Mouse (Mus musculus) testis, adult 2 months (tissue): ENCODE results near the gene Rpl3. TPM values are rescaled to one million over a fixed set of nuclear protein-coding genes. Genes with fewer than 3 reads are reported as not detected.

Source experiments
- H3K27ac ChIP-seq: fragments of 200-500 bp; 2 replicates; pipeline ENCODE4 v1.5.1; 2012; ENCODE audit warnings: low read depth, low read length; ENCODE audit not compliant: control insufficient read depth, insufficient read depth
- H3K27me3 ChIP-seq: fragments of 200-500 bp; 2 replicates; pipeline ENCODE4 v1.6.1; 2012; ENCODE audit warnings: mild to moderate bottlenecking, low read length, moderate library complexity; ENCODE audit not compliant: control insufficient read depth, insufficient read depth
- H3K36me3 ChIP-seq: fragments of 200-500 bp; 2 replicates; pipeline ENCODE4 v1.6.1; 2012; ENCODE audit warnings: mild to moderate bottlenecking, low read length; ENCODE audit not compliant: control insufficient read depth, insufficient read depth
- H3K4me1 ChIP-seq: fragments of 200-500 bp; 2 replicates; pipeline ENCODE4 v1.6.1; 2012; ENCODE audit warnings: low read length; ENCODE audit not compliant: control insufficient read depth, insufficient read depth
- H3K4me3 ChIP-seq: fragments of 200-500 bp; 2 replicates; pipeline ENCODE4 v1.5.1; 2012; ENCODE audit warnings: low read depth, mild to moderate bottlenecking, low read length, moderate library complexity, mixed read lengths; ENCODE audit not compliant: control insufficient read depth
- CTCF ChIP-seq: fragments of 200-500 bp; IDR thresholded peaks from 2 replicates; pipeline ENCODE4 v1.5.1; 2012; ENCODE audit warnings: low read depth, mild to moderate bottlenecking, inconsistent platforms, low read length, moderate library complexity; ENCODE audit not compliant: control insufficient read depth, insufficient read depth, insufficient replicate concordance
- POLR2A ChIP-seq: fragments of 200-500 bp; IDR thresholded peaks from 2 replicates; pipeline ENCODE4 v1.6.1; 2012; ENCODE audit warnings: low read depth, mild to moderate bottlenecking, inconsistent platforms, low read length, moderate library complexity; ENCODE audit not compliant: control insufficient read depth
- polyA plus RNA-seq: library from polyadenylated mRNA; depleted of rRNA; stranded (reverse); fragments of >200 nt; gene quantifications from 2 replicates; pipeline ENCODE4 v1.2.3, GENCODE M21; 2012

Gene Rpl3
- polyA plus RNA-seq, 1 experiment: 122 TPM

DNA sequence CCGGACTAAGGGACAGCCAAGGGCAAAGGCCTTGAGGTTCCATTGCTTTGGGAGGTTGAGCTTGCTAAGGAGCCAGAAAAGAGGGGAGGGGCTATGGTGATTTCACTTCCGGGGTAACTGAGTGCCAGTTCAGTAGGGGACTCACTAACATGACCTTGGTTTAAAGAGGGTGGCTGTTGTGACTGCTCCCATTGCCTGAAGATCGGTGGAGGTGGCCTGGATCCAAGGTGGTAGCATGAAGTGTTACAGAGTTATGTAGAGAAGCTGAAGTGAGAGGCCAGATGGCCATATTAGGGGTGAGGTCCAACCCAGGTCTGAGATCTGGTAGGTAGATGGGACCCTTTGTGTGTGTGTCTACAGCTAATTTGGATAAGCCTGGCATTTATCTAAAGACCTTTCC, 7.8 kb upstream of the Rpl3 start:
- no peaks in the 10 kb centered on the region for H3K27me3 ChIP-seq
- no peaks in the 10 kb centered on the region for H3K36me3 ChIP-seq
- TF ChIP-seq CTCF (no peak), POLR2A (no peak)
- no peak overlapping the region for H3K27ac ChIP-seq
- peaks cover 5% of the 10 kb centered on the region for H3K4me1 ChIP-seq
- no peak overlapping the region for H3K4me3 ChIP-seq

DNA sequence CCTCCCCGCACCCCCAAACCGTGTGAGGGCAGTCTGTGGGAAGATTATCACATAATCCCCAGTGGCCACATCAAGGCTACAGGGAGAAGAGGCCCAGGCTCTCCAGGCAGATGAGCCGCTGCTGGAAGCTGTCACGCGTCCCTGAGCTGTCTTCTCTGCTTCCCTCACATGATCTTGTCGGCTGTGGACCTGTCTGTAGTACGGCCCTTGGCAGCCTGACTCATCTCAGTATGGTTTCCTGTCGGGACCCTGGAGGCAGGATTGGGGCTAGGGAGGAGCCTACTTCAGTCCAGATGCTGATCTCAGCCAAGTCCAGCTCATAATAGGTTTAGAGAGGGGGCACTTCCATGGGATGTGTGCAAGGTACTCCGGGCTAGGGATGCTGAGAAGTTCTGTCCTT, 7.1 kb upstream of the Rpl3 start:
- no peak for TF ChIP-seq CTCF
- no peak for TF ChIP-seq POLR2A
- Histone ChIP-seq H3K4me1 (peaks cover 5% of the 10 kb centered on the region), H3K4me3 (no peak overlapping the region), H3K36me3 (no peaks in the 10 kb centered on the region), H3K27ac (no peak overlapping the region), H3K27me3 (no peaks in the 10 kb centered on the region)

DNA sequence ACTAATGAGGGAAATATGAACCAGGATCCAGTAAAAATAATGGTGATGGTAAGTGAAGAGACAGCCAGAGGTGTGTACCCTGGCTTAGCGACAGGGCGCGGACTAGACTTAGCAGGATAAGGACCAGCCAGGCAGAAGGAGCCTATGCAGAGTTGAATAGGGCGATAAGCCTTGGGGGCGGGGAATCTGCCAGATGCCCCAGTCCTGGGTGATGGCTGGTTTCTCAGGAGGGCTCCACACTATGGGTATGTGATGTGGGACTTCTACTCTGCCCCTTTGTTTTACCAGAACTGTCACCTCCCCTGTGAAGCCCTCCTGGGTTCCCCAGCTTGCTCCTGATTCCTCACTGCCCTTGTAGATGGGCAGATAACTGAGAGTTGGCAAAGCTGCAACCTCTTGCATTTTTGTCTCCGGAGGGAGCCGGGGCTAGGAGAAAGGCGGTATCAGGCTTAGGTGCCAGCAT, 6.4 kb upstream of the Rpl3 start:
- H3K36me3 ChIP-seq: no peaks in the 10 kb centered on the region
- H3K4me3 ChIP-seq: no peak overlapping the region
- no peaks in the 10 kb centered on the region for H3K27me3 ChIP-seq
- H3K4me1 ChIP-seq: peaks cover 5% of the 10 kb centered on the region
- no peak overlapping the region for H3K27ac ChIP-seq
- TF ChIP-seq CTCF (no peak), POLR2A (no peak)

DNA sequence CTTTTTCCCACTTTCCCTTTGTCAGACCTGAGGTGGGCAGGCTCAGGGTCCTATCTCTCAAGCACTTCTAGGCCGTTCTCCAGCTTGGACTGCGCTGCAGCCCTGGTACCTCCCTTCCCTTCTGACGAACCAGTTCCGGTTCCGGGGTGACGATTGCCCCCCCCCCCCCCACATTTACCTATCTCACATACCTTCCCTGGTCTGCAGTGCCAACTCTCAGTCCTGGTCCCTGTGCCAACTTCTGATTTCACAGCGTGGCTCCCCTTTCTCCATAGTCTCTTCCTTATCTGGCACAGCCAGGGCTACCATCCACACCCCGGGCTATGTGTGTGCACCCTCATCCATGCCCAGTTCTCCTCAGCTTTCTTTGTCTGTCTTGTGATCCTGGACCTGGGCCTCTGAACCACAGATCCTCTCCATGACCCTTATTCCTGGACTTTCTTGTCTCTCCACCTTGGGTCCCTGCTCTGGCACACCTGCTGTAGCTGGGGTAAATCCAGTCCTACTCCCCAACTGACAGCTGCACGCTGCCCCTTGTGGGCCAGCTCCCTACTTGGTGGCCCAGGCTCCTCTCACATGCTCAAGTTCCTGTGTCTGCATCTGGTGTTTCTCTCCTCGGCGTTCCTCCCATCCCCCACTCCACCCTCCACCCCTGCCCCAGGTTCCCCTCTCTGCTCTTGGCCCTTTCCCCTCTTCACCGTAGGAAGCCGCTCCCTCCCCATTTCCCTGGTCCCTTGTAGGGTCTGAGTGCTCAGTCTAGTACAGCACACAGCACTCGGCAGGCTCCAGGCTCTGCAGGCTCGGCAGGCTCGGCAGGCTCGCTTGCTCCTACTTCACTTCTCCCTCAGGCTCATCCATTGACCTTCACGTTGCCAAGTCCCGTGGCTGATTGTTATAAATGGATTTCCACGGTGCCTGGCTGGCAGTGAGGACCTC, 5.5 kb upstream of the Rpl3 start:
- H3K4me3 ChIP-seq: no peak overlapping the region
- no peaks in the 10 kb centered on the region for H3K36me3 ChIP-seq
- TF ChIP-seq CTCF (no peak), POLR2A (no peak)
- H3K4me1 ChIP-seq: peaks cover 5% of the 10 kb centered on the region
- no peaks in the 10 kb centered on the region for H3K27me3 ChIP-seq
- H3K27ac ChIP-seq: no peak overlapping the region

DNA sequence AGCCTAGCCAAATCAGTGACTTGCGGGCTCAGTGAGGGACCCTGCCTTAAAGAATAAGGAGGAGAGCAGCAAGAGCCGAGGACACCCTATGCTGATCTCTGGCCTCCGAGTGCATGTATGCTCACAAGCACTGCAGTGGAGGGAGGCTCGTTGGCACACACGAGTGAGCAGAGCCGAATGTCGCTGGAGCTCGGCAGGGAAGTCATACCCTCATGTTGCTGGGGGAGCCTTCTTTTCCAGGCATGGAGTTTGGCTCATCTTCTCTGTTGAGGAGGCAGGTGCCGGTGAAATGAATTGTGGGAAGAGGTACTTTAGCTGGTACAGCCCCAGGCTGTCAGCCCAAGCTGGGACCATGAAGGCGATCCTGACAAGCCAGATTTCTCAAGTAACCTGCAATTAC, 4.7 kb upstream of the Rpl3 start:
- no peaks in the 10 kb centered on the region for H3K27me3 ChIP-seq

DNA sequence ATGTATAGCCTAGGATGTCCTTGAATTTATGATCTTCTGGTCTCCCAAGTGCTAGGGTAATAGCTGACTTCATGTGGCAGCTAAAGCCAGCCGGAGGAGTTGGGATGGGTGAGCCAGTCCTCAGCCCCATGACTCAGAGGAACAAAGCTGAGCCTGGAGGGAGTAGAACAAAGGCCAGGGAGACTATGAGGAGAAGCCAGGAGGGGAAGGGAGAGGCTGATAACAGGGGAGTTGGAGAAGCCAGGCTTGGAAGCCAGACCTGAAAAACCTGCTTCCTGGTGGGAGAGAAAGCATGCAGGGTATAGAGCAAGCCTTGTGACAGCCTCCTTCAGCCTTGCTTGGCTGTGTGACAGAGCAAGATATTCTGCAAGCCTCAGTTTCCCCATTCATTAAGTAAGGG, 3.9 kb upstream of the Rpl3 start:
- no peak overlapping the region for H3K27ac ChIP-seq
- TF ChIP-seq CTCF (no peak), POLR2A (no peak)
- peaks cover 13% of the 10 kb centered on the region for H3K4me1 ChIP-seq
- no peak overlapping the region for H3K4me3 ChIP-seq
- no peaks in the 10 kb centered on the region for H3K36me3 ChIP-seq
- no peaks in the 10 kb centered on the region for H3K27me3 ChIP-seq

More for the DNA sequence above, 4.7 kb upstream of the Rpl3 start:
- H3K36me3 ChIP-seq: no peaks in the 10 kb centered on the region
- TF ChIP-seq CTCF (no peak), POLR2A (no peak)
- H3K4me3 ChIP-seq: no peak overlapping the region
- peaks cover 10% of the 10 kb centered on the region for H3K4me1 ChIP-seq
- H3K27ac ChIP-seq: no peak overlapping the region

DNA sequence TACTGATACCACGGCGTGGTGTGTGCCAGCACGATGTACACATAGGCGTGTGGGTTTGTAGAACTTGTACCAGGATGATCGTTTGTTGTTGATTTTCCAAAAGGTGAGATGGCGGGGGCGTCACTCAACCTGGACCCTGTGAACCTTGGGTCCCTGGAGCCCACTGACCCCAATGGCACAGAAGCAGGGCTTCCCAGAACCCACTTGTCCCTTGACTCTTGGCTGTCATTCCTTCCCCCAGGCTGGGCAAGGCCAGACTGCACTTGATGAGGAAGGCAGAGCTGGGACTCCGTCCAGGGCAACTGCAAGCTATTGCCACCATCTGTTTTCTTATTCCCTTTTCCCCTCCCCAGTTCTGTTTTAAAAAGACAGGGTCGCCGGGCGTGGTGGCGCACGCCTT, 2.5 kb upstream of the Rpl3 start:
- H3K27me3 ChIP-seq: no peaks in the 10 kb centered on the region
- H3K36me3 ChIP-seq: no peaks in the 10 kb centered on the region
- no peak overlapping the region for H3K4me3 ChIP-seq
- TF ChIP-seq POLR2A (no peak), CTCF (no peak)
- peaks cover 11% of the 10 kb centered on the region for H3K4me1 ChIP-seq
- H3K27ac ChIP-seq: no peak overlapping the region

DNA sequence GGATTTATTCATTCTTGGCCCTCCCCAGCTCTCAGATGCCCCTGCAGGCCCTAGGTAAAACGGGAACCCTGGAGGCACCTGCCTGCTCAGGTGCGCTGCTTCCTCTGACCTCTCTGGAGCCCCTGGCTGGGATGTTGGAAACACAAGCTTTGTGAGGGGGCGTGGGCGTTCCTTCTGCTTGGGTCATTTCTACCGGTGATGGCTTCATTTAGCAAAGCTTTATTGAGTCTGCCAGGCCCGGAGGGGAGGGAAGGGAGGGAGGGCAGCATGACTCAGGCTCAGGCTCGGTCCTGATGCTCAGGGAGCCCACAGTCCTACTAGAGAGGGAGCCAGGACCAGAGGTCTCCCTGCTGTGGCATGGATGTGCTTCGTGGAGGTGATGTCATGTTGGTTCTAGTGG, 931 bp upstream of the Rpl3 start:
- H3K4me1 ChIP-seq: peaks cover 11% of the 10 kb centered on the region
- H3K36me3 ChIP-seq: no peaks in the 10 kb centered on the region
- TF ChIP-seq CTCF (no peak), POLR2A (no peak)
- H3K4me3 ChIP-seq: no peak overlapping the region
- no peaks in the 10 kb centered on the region for H3K27me3 ChIP-seq
- H3K27ac ChIP-seq: no peak overlapping the region
